Mouse (Mus musculus) brain, embryonic 14.5 days (tissue): ENCODE measurements around the gene Fgf13.

Experiments
- CTCF ChIP-seq: fragments of 200-500 bp; IDR thresholded peaks from 2 replicates; pipeline ENCODE4 v1.5.1; 2012; ENCODE audit warnings: inconsistent platforms, mild to moderate bottlenecking, moderate library complexity, borderline replicate concordance; ENCODE audit not compliant: insufficient read depth, insufficient read length; ENCODE audit errors: extremely low read depth
- POLR2A ChIP-seq: fragments of 200-500 bp; IDR thresholded peaks from 2 replicates; pipeline ENCODE4 v1.6.1; 2012; ENCODE audit warnings: mild to moderate bottlenecking, inconsistent platforms, borderline replicate concordance; ENCODE audit not compliant: poor library complexity, insufficient read depth, insufficient read length, severe bottlenecking; ENCODE audit errors: extremely low read depth

- TF ChIP-seq CTCF (no peak), POLR2A (no peak)
Measured at GRCm38 (mm10) chrX:59172200-59172599, 395.7 kb downstream of the Fgf13 start.
